Mouse (Mus musculus) large intestine, adult 2 months (tissue): ENCODE measurements around the gene Cpvl. TPM values are rescaled to one million over a fixed set of nuclear protein-coding genes. Genes with fewer than 3 reads are reported as not detected.

Experiments
- DNase-seq: peaks from one replicate; pipeline ENCODE4 v3.0.0-alpha.2; 2012; ENCODE audit warnings: low read depth, low spot score
- WGBS: fragments of 180-500 bp; shearing (Covaris S2); methylation state at CpG from one replicate; pipeline ENCODE4 v1.1.7; 2018; 5-methylcytosine and 5-hydroxymethylcytosine counted together
- polyA plus RNA-seq: library from polyadenylated mRNA; depleted of rRNA; stranded (reverse); fragments of >200 nt; gene quantifications from 2 replicates; pipeline ENCODE4 v1.2.3, GENCODE M21; 2012

Cpvl gene
- polyA plus RNA-seq, 1 experiment, result 0.05 TPM

DNA sequence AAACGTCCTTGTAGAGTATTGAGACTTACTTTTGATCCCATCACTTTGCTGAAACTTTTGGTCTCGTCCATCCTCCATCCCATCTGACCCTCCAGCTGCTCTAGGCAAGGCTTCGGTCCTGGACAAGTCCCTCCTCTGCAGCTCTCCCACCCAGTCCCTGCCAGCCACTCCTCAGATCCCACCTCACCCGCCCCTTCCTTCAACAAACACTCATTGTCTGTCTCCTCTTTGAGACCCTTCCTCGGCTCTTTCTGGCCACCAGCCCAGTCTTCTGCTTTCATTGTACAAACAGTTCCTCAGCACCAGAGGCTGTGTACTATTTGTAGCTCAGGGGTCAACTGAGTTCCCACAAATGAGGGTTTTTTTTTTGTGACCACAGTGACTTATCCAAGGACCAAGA lies 5.0 kb downstream of the Cpvl start:
- DNase-seq, result no peak
- 39% methylated on average over 5 of the region's 5 CpGs for WGBS

DNA sequence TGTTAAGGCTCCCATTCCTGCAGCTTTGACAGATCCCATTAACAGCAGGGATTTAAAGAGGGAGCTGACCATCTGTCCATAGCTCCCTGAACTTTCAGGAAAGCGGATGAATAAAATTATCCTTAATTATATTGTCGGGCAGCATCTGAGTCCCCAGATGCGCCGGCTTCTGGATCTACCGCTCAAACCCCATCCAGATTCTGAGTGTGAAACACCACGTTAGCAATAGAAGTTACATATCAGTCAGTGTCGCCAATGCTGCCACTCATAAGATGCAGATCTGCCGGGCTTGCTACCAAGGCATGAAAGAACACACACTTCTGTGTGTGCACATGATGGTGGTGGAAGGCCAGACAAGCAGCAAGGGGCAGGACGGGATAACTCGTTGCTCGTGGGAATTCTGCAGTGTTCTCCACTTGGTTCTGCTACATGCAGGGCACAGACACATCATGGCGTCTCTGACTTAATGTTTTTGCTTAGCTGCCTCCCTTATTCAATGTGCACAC lies 6.2 kb downstream of the Cpvl start:
- no peak for DNase-seq
- 85% methylated on average over 12 of the region's 12 CpGs for WGBS

DNA sequence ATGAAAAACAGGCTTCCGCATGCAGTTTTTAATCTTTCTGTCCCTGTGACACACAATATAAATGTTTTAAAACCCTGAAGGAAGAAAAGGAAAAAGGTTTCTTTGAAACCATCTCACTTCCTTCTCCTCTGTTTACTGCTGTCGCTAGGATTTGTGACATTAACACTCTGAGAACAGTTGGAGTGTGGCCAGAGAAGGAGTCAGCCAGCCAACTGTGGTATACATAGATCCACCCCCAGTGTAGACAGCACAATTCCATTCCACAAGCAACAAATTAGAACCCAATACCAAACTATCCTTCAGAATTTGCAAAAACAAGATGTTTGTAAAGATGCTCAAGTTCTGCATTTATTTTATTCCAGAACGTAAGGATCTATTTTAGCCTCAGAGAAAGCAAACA lies 6.7 kb downstream of the Cpvl start:
- DNase-seq, result no peak
- 28% methylated on average over 3 of the region's 3 CpGs for WGBS

DNA sequence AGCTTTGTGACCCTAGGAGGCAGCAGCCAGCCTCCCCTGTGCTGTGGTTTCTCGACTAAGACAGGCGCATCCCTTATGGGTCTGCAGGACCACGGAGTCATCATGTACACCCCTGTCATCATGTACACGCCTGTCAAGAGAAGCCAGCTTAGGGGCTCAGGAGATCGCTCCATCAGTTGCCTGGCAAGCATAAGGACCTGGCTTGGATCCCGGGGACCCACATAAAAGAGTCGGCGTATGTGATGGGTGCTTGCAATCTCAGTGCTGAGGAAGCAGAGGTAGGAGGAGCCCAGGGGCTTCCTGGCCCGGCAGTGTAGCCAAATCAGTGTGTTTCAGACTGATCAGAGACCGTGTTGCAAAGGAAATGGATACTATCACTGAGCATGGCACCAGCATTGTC lies 9.4 kb downstream of the Cpvl start:
- WGBS, result 84% methylated on average over 10 of the region's 10 CpGs
- no peak for DNase-seq

DNA sequence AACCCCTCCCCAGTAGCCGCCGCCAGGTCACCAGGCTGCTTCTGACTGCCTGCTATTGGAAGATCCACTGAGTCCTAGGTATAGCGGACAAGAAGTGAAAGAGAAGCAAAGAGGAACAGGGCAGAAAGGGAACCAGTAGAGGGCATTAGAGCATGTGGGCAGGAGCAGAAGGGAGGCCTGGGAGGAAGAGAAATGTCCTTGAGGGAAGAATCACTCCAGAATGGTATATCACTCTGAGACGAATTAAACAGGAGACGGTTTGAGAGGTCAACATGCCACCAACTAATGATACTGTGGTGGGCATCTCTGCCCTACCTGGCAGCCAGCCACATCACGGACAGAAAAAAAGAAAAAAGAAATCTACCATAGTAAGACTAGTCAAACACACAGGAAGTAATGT lies 9.9 kb downstream of the Cpvl start:
- 79% methylated on average over 6 of the region's 6 CpGs for WGBS
- no peak for DNase-seq

DNA sequence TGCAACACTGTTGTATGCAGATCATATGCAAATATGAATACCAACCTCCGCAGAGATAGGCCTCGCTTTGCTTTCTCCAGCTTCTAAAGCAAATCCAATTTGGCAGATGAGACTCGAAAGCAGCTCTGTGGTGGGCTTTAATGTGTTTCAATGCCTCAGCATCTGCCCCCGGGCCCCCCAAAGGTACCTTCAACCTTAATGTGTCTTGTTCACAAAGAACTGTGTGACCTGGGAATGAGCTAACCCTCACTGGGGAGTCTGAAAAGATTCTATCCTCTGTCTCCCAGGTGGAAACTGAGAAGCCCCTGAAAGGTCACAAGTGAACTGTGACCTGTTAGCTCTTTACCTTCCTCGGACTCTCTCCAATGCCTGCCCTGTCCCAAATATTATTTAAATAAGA lies 11.9 kb downstream of the Cpvl start:
- no peak for DNase-seq
- WGBS, result 83% methylated on average over 5 of the region's 5 CpGs

DNA sequence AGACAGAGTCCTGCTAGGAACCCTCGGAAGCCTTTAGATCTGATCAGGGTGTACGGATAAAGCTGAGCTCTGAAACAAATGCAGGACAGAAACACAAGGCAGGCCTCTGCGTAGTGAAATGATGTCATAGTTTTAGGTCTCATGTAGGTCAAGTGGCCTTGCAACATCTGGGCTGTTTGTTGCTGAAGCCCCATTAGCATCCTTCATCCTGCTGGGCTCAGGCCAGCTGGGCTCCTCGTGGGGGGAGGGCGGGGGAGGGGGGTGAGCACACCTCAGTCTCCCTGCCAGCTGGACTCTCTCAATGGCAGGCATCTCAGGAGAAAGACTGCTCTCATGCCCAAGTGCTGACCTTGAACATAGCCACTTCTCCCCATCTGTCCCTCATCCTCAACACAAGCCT lies 12.6 kb downstream of the Cpvl start:
- DNase-seq, result no peak
- 53% methylated on average over 5 of the region's 5 CpGs for WGBS

DNA sequence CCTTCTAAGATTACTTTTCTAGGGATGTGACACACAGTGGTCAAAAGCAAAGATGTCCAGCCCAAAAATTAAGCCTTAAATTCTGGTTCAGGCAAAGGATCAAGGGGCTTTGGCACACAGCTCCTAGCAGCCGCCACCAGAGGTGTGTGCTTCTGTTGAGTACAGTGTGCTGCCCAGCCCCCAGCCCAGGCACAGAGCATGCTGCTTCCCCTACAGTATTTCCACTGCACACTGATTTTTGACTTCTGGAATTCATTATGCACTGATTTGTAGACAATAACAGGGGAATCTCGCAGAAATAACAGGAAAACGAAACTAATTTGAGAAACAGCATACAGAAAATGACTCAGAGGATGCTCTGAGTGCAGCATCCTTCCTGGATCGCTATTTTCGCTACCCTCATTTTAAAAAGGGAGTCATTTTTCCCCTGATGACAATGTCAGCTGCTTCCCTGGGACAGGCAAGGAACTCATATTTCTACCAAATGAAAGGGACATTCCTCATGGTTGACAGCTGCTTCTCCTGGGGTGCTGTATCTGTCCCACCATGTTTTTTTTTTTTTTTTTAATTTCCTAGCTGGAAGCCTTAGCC lies 14.5 kb downstream of the Cpvl start:
- DNase-seq, result no peak
- 80% methylated on average over 5 of the region's 5 CpGs for WGBS

DNA sequence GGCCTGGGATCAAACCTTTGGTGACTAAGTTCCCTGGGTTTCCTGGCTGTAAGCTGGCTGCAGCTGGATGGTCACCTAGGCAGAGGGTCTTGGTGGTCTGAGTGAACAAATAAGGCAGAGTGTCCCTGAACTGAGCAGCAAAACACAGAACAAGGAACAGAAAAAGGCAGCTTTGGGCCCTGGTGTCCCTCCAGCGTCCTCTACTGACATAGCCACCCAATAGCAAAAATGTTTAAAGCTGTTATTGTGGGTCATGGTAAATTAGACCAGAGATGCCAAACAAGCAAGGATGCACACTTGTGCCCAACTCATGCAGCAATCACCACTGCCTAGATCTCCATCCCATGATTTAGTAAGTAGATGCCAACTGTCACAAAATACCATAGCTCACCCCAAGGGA lies 16.5 kb downstream of the Cpvl start:
- no peak for DNase-seq
- 90% methylated on average over 1 of the region's 1 CpGs for WGBS

DNA sequence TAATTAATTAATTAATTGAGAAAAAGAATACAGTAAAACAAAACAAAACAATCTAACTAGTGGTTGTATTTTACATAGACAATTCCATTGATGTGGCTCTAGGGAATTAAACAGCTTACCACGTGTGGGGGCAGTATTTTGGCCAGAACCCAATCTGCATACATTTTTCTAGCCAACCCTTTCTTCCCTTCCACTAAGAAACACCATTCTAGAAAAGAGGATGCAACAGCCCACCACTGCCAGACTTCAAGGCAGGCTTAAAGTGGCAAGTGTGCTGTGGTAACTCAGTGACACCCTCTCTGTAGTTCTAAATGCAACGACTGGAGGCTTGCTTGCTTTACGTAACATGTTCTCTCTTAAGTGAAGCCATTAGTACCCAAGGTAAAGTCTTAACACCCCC lies 18.6 kb downstream of the Cpvl start:
- WGBS, result 75% methylated on average over 3 of the region's 3 CpGs
- no peak for DNase-seq

DNA sequence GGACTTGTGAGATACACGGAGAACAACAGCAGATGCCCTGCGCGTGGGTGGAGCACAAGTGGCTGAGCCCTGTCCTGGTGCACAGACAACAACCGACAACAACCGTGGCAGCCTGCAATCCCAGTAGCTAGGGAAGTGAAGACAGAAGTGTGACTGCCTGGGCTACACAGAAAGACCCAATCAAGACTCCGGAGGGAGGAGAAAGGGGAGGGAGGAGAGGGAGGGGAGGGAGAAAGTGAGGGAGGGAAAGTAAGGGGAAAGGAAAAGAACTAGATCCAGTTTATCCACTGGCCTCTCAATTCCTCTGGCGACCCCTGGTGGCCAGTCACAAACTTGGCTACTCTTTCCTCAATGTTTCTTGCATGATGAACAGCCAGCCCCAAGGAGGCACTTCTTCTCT lies 20.1 kb downstream of the Cpvl start:
- 16% methylated on average over 7 of the region's 7 CpGs for WGBS
- no peak for DNase-seq

DNA sequence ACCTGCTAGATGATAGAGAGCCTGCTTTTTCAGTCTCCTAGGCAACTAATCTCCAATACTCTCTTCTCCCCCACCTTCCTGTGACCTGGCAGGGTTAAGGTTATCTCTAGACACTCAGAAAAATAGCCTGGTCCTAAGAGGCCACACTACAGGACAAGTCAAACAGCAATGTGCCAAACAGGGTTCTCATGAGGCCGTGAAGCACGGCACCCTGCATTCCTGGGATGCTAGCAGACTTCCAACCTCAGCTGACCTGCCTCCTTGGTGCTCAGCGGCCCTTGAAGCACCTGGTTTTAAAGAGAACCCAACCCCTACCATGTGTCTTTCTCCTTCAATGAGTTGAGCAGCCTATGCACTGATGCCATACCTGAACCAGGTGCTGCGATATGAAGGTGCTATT lies 22.0 kb downstream of the Cpvl start:
- WGBS, result 71% methylated on average over 4 of the region's 4 CpGs
- DNase-seq, result no peak

DNA sequence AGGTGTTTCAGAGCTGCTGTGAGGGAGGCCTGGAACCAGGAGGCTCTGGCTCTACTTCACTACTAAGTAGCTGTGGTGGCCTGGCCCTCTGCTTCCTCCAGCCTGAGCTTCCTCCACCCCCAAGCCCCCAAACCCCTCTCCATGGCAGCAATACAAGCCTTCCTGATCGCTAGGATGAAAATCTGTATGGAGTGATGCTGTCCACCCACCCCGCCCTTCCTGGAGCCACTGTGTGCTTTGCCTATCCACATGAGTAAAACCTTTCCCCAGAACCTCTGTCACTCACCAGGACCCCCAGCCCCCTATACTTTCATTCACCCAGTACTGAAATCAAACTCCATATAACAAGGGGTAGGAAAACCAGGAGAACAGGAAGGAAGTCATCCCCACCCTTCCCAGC lies 22.6 kb downstream of the Cpvl start:
- WGBS, result 84% methylated on average over 2 of the region's 2 CpGs
- no peak for DNase-seq

DNA sequence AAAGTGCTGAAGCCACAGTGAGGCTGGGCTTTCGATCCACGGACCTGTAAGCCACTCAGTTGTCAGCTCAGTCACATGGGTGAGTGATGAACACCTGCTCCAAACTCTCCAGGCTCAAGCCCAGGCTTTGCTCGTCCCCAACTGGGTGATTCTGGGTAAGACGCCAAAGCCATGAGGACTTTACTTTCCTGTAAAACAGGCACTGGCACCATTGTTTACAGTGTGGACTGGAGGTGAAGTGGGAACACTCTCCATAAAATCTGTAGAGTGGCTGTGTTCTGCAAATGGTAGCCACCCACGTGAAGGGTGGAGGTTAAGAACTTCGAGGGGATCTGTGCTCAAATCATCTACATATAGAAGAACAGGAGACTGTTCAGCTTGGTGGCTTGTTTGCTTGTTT lies 23.2 kb downstream of the Cpvl start:
- WGBS, result 39% methylated on average over 6 of the region's 6 CpGs
- DNase-seq, result no peak

DNA sequence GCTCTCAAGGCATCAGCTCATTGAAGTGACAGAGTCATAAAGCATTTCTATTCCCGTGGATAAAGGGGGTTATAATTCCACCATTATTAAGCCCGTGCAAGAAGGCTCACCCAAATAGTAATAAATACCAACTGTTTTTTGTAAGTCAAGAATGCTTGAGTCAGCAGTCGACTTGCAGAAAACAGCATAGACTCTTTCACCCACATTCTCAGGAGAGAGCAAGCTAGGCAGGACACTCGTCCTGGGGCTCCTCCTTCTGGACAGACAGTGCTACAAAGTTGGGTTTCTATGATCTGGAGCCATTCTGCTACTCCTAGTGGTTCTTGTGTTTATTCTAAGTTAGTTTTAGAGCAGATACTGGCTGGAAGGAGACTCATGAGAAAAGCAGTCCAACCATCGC lies 24.4 kb downstream of the Cpvl start:
- WGBS, result 21% methylated on average over 5 of the region's 5 CpGs
- no peak for DNase-seq

DNA sequence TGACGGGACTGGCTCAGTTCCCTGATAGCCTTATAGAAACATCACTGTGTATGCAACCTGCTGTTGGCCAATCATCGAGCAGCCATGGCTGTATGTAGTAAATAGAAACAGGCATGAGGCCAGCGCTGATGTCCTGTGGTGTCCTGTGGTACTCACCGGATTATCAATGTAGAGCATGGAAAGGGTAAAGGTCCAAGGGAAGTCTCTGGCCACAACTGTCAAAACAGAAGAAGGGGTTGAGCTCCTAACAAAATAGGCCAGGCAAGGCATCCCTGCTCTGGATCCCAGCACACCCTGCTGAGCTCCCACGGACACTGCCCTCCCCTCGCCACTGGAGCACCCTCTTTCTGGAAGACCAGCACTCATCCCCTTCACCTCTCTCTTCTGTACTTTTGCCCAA lies 25.1 kb downstream of the Cpvl start:
- DNase-seq, result no peak
- 87% methylated on average over 6 of the region's 6 CpGs for WGBS

DNA sequence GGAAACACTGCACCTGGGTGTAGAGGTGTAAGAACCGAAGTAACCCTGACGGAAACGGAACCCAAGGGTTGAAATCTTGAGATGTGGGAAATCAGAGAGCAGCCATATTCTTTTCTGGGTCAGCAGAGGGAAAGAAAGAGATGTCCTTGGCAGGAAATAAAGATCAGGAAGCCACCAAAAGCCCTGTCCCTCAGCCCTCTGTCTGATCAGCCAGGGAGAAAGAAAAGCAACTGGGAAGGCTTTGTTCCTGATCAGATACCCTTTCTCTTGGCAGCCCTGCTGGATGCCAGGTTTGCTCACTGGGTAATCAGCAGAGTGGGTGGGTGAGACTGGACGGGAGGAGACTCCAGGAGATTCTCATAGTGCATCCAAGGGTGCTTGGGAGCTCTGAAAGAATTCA lies 27.1 kb downstream of the Cpvl start:
- DNase-seq, result no peak
- 59% methylated on average over 4 of the region's 4 CpGs for WGBS

DNA sequence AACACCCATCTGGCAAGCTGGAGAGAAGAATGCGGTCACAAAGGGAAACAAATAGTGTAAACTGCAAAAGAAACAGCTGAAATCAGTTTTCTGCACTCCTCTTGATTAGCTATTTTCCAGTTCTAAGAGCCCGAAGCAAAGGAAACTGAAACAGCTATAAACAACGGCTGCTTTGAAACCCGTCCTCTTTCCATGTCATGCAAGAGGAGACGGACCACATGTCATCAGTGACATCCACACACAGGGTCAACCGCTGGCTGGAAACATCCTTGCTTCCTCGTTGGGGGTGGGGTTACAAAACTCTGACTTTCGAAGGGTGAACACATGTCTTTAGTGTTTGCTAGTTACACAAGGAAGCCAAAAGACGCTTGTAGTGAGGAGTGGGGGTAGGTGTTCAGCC lies 27.6 kb downstream of the Cpvl start:
- WGBS, result 42% methylated on average over 9 of the region's 9 CpGs
- no peak for DNase-seq

DNA sequence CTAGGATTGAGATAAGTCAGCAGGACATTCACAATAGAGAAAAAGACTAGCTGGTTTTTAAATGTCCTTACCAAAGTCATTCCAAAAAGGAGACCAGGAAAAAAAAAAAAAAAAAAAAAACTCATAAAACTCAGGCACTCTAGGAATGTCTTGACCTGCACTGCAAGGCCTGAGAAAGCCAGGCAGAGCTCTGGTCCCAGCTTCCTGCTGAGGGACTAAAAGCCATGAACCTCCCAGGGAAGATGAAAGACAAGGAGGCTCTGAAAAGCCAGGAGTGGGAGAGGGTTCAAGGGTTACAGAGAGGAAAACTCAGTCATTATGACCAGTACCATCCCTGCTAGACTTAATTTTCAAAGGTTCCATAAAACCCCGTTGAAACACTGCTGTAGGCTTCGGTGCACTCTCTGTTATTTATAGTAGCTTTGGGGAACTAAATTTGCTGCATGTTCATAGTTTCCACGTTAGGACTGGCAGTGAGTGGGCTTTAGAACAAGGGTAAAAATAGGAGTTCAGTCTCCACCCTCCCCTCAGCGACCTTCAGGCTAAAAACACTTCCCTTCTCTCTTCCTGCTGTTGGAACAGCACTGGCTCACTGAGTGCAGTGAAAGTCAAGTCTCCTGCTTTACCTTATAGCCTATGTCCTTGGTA lies 30.0 kb downstream of the Cpvl start:
- WGBS, result 30% methylated on average over 4 of the region's 4 CpGs
- DNase-seq, result no peak

DNA sequence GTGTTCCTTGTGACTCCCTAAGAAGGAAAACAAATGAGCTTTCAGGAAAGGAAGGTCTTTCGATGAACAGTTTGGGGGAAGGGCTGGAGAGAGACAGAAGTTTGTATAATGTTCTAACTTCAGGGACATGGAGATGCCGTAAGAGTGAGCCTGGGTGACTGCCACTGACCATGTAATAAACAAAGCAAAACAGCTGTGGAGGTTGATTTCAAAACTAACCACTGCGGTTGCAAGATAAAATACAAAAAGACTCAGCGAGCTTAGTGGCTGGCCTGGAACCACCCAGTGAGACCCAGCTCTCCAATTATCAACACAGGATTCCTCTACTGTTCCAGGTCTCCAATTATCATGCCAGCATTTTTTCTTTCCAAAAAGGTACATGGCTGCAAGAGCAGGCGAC lies 33.6 kb downstream of the Cpvl start:
- WGBS, result 74% methylated on average over 5 of the region's 5 CpGs
- no peak for DNase-seq

DNA sequence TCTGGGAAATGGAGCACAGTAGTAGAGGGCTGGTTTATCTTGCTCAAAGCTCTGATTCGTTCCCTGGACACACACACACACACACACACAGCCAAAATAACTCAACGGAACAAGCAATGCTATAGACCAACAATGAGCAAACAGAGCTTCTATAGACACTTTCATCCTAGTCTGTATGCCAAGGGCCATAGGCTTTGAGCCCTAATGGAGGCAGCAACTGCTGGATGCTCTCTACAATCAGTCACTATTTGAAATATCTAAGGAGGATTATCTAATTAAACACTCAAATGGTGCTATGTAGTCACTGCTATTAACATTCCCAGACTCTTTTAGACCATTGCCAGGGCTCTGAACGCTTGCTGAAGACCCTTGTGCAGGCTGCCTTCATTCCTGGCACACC lies 34.1 kb downstream of the Cpvl start:
- DNase-seq, result no peak
- WGBS, result 52% methylated on average over 3 of the region's 3 CpGs
